Mouse (Mus musculus) kidney, adult 11 months (tissue): ENCODE results near the gene Rpl36.

ENCODE experiments used
- DNase-seq: peaks from one replicate; pipeline ENCODE4 v3.0.0; 2022

Rpl36 gene

DNA sequence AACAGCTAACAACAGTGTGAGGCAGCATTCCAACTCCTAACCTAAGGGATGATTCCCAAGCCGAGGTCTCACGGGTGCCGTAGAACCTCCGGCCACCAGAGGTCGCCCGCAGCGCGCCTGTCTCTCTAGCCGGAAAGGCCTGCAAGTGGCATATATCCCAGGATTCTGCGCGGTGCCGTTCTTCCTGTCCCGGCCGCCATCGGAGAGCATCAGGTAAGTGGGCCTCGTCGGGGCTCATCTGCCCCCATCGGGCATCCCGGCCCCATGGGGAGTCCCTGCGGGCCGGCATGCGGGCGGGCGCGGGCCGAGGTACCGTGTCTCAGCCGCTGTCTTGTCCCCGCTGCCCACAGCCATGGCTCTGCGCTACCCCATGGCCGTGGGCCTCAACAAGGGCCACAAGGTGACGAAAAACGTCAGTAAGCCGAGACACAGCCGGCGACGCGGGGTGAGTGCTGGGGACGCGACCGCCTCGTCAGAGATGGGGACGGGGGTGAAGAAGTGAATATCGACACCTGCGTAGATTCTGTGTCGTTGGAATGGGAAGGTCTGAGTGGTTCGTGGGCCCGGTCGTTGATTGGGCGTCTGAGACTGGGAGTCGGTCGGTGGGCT is at the start of gene Rpl36:
Rpl36 (plus strand) TSS at position 181 of the 609 bp plus-strand sequence.
- DNase-seq = peak; percentile 95

DNA sequence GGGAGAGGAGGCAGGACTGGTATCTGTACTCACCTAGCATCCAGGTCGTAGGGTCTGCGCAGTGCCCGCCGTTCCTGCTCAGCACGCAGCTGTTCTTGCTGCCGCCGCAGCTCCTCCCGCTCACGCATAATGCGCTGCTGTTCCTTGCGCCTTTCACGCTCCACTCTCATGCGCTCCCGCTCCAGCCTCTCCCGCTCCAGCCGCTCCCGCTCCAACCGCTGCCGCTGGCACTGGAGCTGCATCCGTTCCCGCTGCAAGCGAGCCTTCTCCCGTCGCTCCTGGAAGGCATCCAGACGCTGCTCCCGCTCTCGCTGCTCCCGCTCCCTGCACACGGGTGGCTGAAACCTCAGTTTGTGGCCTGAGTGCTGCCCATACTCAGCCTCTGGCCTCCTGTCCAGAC is 46.9 kb upstream of the Rpl36 start:
- no peak for DNase-seq

DNA sequence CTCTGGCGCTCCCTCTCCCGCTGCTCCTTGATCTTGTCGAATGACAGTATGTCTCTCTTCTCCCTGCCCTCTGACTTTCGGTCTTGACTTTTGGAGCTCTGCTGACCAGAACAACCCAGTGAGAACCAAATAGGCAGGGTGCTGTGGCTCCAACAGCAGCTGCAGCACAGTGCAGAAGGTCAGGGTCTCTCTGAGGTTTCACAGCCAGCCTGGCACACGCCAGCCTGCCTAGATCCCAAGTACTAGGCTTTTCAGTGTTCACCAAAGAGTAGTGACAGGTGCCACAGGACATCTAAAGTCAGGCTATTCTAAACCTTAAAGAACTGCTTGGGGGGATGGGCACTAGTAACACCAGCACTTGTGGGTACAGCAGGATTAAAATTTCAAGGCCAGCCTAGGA is 46.3 kb upstream of the Rpl36 start:
- no peak for DNase-seq

DNA sequence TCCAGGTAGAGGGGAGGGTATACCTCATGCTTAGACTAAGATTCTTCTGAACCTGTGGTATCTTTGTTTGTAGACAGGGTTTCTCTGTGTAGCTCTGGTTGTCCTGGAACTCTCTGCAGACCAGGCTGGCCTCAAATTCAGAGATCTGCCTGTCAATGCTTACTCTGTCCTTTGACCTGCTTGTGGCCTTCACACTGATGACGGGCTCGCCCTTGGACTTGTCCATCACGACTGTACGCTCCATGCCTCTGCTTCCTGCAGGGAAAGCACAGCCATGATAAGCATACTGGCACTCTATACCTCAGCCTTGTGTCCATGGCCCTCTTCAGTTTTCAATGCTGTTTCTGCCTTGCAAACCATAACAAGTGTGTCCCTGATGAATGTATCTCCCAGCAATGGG is 45.8 kb upstream of the Rpl36 start:
- DNase-seq = no peak

DNA sequence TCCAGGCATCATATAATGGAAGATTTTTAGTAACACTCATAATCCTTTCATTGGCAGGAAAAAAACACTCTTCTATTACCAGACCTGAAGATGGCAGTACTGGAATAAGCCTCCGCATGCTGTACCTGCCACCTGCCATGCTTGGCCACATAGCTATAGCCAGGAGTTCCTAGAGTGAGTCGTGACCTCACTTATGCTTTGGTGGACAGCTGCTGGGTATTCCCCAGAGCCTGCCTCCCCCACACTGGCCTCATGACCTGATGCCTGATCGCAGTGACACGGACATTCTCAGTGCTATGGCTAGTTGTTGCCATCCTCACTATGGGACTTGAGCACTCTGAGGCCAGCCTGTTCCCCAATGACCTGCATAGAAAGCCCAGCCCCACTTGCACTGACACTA is 42.9 kb upstream of the Rpl36 start:
- no peak for DNase-seq

DNA sequence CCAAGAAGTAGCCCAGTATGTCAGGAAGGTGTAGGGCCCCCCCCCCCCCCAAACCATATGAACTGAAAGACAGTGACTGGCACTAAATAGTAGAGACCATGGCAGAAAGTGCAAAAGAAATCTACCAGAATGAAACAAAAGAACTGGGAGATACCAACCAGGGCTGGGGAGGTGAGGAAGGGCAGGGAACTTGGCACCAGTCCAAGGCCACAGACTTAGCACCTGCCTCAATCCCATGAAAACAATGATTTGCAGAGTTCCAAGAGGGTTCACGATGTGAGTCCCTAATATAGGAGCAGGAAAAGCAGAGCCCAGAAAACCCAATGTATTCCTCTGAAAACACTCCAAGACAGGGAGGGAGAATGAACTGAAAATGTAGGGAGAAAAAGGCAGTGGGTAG is 41.1 kb upstream of the Rpl36 start:
- DNase-seq = no peak

DNA sequence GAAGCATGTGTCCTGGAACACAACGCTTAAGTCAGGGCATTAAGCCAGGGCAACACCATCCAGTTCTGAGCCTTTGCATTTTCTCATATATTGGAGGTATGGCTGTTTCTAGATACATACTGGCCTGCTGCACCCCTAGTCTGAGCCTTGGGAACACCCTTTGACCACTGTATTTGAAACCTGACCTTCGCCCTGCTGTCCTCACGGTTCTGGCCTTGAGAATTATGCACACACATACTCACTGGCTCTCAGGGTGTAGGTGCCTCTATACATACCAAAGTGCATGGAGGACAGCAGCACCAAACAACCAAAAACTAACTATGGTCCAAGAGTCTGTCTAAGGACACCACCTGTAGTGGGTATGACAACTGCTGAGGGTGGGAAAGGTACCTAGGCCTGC is 40.3 kb upstream of the Rpl36 start:
- no peak for DNase-seq

DNA sequence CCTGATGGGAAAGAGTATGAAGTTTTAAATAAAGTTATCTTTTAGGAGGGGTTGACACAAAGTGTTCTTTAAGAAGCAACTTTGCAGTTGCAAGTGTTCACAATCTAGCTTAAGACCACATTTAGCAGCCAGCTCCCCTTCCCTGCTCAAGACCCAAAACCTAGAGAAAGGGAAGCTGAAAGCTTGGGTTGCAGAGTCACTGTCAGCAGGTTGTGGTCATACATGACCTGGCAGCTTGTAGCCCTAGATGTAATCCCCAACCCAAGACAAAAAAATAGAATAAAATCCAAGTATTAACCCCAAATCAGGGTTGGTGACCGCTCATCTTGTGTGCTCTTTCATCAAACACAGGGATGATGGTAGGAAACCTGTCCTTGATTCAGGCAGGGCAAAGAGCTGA is 30.1 kb upstream of the Rpl36 start:
- no peak for DNase-seq

DNA sequence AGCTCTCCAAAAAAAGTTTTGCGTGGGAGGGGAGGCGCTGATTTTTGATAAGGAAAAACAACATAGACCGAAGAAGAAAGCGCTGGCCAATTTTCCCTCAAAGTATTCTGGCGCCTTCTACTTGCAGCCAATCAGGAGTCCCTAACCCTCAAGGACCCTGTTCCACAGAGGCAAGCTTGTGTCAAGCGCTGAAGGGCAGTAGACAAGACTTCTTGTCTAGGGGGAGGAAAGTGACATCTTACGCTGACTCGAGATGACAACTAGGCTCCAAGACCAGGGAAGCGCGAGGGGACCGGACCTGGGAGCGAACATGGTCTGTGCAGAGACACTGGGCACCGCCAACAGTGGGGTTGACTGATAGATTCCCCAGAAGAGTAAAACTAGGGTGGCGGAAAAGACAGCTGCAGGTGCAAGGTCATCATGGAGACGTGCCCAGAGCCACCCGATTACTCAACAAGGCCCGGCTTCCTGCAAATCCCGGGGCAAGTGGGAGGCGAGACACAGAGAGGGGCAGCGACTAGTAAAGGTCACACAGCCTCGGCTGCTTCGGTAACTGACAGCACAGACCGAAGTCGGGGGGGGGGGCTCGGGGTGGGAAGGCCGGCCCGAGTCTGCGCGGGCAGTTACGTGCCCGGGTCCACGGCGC is 29.5 kb upstream of the Rpl36 start:
- DNase-seq = peak; percentile 58

DNA sequence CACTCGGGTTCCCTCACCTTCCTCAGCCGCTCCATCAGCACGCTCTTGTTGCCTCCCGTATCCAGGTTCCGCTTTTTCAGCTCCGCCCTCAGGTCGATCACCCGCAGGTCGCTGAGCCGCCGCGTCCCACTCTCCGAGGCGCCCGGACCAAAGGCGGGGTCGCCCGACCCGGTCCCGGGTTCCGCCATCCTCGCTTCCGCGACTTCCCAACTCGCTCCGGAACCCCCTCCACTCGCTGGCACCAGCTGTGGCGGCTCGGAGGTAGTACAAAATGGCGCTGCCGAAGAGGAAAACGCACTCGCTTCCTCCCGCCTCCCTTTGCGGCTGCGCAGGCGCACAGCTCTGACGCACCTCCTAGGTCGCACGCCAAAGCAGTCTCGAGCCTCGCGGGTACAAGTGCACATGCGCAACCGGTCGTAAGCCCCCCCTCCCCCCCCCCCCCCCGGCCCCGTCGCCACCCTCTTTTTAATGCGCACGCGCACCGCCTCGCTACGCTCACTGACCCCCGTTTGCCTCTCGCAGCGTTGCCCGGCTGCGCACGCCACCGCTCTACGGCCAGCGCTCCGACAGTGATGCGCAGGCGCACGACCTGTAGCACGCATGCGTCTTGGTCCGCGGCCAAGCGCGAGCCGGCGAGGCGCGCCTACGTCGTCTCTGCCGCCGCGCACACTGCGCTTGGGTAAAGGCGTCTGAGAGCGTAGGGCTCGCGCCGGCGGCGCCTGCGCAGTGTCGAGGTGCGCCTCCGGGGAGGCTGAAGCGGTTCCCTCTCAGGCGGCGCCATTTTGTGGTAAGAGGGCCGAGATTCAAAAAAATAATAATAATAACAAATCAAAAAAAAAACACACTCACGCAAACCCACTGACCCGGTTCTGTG is 28.7 kb upstream of the Rpl36 start, which contains the start of the genes Safb2 and Safb:
Safb2 (minus strand) TSS at position 329 of the 874 bp plus-strand sequence.
Safb (plus strand) TSS at position 569 of the 874 bp plus-strand sequence.
- peak; percentile 99 for DNase-seq

DNA sequence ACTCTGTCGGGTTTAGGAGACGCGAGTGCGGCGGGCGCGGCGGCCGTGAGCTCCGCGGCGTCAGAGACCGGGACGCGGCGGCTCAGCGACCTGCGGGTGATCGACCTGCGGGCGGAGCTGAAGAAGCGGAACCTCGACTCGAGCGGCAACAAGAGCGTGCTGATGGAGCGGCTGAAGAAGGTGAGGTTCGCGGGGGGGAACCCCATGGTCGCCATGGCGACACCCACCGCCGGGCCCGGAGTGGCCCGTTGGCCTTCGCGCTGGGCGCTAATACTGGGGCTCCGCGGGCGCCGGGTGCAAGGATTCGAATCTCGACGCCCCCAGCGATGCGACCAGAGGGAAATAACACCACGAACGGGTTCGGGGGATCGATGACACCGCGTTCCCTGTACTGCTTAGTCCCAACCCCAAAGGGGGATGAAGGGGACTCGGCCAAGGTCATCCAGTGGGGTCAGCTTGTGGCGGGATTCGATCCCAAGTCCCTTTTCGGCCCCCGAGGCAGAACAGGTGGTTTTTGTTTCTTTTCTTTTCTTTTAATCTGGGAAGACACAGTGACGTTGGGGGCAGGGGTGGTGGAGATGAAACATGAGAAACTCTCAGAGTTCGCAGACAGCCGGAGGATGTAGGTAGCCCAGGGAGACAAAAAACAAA is 27.9 kb upstream of the Rpl36 start:
- DNase-seq = no peak

DNA sequence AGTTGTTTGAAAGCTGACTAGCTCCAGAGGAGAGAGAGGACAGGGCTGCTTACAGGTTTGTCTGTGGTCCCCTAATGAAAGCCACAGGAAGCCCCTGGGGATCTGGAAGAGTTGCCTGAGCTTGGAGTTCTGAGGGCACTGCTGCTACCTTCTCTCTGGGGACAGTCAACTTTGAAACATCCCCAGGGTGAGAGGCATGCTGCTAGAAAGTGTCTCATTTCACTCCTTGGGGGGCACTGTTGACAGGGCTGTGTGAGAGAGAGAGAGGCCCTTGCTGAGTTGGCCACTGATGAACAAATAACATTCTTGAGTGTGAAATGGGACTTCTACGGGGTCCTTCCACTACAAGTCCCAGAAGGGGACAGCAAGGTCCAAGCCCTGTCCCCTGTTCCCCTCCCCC is 25.4 kb upstream of the Rpl36 start:
- DNase-seq = no peak

DNA sequence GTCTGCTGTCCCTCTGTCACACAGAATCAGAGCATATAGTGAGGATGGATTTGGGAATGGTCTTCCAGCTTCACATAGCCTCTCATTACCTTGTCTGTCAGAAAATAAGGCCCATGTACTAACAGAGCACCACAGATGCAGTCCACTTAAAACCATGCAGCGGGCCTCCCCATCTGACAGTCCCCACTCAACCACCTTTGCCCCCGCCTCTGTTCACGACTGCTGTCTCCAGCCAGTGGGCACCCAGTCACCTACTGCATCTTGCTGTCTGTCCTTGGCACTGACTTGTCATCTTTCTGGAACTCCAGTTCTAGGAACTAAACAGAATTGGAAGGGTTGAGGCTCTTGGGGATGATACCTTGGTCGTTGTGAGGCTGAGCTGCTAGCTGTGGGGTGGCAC is 24.3 kb upstream of the Rpl36 start:
- DNase-seq = no peak

DNA sequence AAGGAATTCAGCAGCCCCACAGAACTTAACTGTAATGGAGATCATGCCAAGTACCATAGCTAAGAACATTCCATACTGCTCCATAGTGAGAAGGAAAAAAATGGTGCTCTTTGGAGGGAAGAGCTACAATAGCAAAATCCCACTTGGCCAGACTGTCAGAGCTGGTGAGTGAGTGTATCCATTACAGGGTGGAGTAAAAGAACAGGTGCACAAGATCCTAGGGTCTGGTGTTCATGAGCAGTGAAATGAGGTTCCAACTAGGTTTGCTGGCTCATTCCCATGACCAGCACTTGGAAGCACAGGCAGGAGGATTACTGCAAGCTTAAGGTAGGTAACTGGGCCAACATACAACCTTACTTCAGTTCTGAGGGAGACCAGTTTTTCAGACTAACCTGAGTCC is 20.7 kb upstream of the Rpl36 start:
- no peak for DNase-seq

DNA sequence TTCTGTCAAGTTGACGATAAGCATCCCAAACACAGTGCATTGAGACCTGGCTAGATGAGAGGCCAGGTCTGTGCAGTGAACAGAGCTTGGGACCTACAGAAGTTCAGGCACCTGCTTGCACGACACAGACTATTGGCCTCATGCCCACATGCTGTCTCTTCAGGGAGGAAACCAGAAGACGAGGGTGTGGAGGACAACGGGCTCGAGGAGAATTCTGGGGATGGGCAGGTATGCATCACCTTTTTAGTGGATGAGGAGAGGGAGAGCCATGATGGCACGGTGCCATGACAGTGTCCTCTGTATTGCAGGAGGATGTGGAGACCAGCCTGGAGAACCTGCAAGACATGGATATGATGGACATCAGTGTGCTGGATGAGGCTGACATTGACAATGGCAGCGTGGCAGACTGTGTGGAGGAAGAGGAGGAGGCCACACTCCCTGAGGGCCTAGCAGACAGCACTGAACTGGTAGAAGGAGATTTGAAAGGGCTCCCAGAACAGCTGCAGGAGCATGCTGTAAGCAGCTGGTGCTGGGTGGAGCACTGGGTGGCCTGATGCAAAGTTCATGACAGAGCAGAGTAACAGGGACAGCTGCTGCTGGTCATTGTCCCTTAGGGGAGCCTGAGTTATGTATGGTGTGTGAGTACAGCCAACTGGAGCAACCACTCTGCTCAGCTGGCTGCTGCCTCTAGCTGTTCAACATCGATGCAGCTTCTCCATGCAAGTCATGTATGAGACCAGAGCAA is 19.5 kb upstream of the Rpl36 start:
- no peak for DNase-seq

DNA sequence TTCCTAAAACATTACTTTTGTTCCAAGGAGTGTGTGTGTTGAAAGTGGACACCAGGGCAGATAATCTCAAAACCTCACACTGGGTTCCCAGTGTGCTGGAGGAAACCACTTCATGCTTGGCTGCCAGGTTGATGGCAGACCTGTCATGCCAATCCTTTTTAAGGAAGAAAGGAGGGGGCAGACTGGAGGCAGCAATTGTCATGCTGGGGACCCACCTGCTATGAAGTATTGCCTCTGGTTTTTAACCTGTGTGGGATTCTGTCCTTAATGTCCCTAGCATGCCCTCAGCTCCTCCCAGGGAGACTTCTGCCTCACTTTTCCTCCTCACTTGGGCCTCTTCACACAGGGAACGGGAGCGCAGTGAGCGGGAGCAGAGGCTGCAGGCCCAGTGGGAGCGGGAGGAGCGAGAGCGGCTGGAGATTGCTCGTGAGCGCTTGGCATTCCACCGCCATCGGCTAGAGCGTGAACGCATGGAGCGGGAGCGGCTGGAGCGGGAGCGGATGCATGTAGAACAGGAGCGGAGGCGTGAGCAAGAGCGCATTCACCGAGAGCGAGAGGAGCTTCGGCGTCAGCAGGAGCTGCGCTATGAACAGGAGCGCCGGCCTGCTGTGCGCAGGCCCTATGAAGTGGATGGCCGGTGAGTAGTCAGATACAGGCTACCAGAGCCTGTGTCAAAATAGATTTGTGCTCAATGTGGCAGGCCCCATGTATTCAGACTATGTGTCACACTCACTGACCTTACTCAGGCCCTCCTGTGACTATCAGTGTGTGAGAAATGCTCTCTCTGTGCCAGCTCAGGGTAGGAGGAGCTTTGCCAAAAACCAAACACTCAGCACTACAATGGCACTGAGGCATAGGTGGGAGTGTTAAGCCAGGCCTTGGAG is 9.8 kb upstream of the Rpl36 start:
- DNase-seq = no peak

DNA sequence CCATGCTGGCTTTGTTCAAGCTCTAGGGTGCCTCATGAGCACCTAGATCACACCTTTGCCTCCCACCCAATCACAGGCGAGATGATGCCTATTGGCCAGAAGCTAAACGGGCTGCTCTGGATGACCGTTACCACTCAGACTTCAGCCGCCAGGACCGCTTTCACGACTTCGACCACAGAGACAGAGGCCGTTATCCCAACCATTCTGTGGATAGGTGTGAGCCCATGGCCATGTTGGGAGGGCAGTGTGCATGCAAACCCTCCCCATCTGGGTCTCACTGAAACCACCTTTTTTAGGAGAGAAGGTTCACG is 9.2 kb upstream of the Rpl36 start:
- DNase-seq = no peak

DNA sequence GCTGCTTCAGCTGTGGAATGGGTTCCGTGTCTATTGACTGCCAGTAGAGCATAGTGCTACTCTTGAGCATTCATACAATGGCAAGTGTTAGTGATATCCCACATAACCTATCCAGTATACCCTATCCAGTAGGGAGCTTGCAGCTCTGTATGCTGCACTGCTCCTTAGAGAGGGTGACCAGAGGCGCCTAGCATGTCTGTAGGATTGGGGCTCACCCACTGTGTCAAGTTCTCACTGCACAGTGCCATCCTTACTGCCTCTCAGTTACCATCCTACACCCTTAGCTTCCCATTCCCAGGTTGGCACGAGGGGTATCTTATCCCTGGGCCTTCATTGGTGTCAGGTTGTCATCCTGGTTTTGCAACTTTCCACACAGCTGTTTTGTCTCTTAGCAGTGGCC is 8.8 kb upstream of the Rpl36 start:
- DNase-seq = no peak

DNA sequence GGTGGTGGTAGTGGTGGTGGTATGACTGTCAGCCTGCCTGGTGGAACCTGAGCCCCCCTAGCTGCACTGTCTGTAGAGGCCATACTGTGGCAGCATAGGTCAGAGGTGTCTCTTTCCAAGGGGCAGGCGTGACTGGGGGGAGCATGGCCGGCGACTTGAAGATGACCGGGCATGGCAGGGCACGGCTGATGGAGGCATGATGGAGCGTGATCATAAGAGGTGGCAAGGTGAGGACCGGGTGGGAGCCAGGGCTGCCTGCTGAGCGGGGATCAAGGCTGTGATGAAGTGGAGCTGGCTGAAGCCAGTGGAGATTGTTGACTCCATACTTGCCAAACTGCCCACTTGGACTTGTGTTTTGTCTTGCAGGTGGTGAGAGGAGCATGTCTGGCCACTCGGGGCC is 7.8 kb upstream of the Rpl36 start:
- no peak for DNase-seq

DNA sequence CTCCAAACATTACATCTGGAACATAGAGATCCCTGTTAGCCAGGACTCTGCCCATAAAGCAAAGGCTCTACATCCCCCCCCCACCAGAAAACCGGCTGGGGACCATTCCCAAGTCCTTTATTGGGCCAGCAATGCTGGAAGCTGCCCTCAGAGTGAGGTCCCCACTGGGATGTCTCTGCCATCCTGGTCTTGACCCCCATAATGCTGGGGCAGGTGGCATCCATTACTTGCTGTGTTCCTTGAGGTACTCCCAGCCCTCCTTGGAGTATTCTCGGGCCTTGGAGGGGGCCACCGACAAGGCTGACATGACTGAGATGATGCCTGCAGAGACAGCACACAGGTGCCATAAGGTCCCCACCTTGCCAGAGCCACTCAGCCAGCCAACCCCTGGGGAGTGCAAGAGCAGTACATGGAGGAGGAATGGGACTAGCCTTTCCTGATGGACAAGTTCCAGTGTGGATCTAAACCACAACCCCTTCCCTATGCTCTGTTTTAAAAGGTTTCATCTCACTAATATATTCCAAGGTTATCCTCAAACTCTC is 5.6 kb upstream of the Rpl36 start:
- no peak for DNase-seq

DNA sequence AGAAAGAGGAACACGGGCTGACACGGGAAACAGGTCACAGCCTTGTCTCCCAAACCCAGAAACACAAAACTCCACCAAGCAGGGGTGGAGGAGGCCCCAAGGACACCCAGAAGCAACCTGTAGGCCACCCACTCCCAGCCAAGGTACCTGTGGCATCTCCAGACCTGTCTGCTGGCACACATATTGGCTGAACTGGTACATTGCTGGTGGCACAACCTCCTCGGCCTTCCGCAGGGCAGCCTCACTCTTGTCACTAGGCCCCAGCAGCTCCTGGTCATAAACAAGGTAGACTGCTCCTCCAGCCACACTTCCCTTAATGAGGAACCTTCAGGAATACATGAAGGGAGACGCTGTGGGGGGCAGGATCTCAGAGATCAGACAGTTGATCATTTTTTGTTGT is 4.5 kb upstream of the Rpl36 start:
- DNase-seq = peak; percentile 31
